Mouse (Mus musculus): ENCODE results near the gene Adipor2.
"Not testable (repeated sequence)": the region's sequence is repeated elsewhere in the genome, so short reads cannot be mapped to it uniquely, and the experiment has no call there.

Gene Adipor2

DNA sequence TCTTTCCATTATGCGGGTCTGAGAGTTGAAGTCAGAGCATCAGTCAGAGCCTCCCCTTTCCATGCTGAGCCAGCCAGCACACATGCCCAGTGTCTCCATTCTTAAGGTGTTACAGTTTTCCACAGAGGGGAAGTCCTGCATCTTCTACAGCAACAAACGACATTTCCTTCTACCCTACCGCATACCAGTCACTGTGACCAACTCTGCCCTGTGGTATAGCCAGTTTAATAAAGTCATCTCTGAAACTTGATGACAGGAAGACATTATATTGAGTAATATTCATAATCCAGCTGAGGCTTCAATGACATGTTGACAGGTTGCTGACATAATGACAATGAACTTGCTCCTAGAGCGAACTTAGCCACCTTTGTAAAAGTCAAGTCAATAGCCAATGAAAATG, 26.8 kb downstream of the Adipor2 start:
- no peak for DNase-seq (ENCODE audit: low read depth, low spot score)

DNA sequence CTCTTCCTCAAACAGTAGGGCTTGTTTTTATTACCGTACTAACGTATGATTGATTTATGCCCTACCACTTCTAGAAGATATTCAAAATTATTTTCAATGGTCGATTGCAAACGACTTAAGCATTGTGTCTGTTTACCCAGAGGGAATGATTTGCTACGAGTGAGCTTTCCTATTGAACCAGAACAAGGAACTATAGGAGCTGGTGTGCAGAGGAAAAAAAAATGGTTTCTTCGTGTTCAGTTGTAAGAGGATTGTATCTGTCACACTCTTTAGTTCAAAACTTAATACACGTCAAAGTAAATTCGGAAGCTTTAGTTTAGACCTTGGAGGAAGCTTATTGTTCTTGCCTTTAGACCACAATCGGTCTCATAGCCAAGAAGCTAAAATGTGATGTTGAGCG, 28.4 kb downstream of the Adipor2 start:
- no peak for DNase-seq (ENCODE audit: low read depth, low spot score)

DNA sequence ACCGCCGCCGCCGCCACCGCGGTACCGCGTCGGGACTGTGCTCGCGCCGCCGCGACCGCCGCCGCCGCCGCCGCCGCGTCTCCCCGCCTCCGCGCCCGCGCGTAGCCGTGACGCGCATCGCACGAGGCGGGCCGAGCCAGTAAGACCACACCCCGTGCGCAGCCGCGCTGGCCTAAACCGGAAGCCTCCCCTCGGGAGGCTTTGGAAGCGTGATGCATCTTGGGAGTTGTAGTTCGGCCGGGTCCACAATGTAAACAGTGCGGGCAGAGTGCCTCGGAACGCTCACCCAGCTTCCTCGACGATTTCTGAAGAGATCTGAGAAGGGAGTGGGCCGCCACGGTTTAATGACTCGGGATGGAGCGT, 28.9 kb downstream of the Adipor2 start:
- peak; percentile 98 for DNase-seq (ENCODE audit: low read depth, low spot score)

DNA sequence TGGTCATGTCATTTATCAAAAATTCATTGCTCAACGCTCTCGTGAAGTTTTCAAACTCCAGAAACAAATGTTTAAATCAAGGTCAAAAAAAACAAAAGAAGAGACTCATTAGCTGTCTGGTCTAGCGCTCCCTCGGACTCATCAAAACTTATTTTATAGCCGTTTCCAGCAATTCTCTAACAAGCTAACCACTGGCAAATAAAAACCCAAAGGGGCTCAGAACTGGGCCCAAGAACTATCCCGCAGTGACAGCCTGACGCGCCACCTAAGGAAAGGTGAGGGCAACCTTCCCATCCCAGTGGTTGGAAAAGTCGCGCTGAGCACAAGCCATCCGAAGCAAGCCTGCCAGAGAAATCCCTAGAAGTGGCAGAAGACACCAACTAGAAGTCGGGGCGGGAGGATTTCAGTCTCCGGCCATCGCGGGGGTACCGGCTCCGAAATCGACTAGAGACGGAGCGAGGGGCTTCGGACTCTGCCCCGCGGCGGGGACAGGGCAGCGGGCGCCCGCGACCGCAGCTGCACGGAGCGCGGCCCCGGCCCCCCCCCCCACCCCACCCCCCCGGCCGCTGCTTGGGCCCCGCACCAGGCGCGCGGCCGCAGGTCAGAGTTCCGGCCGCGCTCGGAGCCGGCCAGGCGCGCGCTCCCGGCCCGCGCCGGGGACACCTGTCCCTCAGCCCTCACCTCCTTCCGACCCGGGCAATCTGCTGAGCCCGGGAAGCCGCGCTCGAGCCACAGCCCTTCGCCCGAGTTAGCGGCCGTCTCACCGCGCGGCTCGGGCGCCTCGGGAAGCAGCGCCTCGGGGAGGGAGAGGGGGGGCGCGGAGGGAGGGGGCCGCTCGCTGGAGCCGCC, 29.5 kb downstream of the Adipor2 start:
- peak; percentile 55 for DNase-seq (ENCODE audit: low read depth, low spot score)

DNA sequence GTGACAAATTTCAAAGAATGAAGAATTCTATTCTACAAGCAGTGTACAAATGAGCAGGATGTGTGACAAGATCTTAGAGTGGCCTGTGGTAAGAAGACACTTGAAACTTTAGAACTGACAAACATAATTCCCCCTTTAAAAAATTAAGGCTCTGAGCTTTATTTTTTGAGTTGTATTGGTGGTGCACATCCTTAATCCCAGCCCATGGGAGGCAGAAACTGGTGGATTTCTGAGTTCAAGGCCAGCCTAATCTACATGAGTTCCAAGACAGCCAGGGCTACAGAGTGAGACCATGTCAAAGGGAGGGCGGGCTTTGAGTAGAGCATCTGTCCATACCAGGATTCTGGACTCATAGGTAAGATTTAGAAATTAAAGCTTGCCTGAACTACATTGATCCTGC, 30.7 kb downstream of the Adipor2 start:
- no peak for DNase-seq (ENCODE audit: low read depth, low spot score)

DNA sequence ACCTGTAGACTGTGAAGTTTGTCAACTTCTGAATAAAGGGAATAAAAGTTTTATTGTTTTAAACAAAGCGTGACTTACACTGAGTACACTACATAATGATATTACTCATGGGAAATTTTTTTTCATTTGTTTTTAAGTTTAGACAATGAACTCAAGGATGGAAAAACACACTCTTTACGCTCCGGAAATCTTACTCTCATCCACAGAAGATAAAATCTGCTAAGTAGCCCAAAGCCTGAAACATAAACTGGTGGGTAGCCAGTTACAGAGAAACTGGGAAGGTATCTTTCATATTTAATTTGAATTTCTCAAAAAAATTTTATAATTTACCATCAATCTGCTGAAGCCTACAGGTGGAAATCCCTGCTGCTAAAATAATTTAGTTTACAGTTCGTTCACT, 31.1 kb downstream of the Adipor2 start:
- no peak for DNase-seq (ENCODE audit: low read depth, low spot score)

DNA sequence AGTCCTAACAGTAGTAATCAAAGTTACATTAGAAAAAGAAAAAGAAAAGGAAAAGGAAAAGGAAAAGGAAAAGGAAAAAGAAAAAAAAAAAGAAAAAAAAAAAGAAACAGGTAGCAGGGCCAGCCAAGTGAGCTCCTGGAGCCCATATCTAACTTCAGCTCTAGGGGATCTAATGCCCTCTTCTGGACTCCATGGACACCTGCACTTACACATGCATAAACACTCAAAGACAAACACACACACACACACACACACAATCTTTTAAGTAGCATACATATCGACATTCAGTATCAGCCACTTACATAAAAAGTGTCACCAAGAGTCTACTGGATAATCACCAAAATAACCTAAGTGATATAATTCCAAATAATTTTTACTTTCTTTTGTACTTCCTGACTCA, 31.8 kb downstream of the Adipor2 start:
- DNase-seq (ENCODE audit: low read depth, low spot score), result no peak

DNA sequence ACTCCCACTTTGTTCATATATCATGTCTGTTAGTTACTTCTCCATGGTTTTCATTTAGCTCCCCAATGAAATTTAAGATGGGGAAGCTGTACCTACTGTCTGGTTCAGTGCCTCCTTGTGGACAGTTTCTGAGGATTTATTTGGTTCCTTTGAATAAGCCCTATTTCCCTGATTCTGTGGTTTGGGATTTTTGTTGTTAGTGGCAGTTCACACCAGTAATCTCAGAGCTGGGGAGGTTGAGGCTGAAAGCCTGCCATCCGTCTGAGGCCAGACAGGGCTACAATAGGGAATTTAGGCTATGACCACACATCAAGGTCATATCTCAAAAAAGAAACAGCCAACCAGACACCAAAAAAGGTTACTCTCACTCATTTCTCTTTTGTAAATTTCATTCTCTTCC, 38.9 kb downstream of the Adipor2 start:
- DNase-seq (ENCODE audit: low read depth, low spot score), result no peak

DNA sequence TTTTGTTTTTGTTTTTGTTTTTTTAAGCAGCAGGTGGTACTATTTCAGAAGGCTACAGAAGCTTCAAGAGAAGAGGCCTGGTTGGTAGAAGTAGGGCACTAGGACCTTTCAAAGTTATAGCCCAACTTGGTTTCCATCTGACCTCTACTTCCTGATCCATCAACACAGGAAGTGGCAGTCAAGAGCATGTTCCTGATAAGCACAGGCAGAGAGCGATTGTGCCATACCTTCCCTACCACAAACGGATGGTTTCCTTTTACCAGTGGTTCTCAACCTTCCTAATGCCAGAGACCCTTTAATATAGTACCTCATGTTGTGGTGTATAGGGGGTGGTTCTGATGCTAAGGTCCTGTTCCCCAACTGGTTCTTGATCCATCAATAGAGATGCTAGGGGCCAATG, 39.9 kb downstream of the Adipor2 start:
- DNase-seq (ENCODE audit: low read depth, low spot score), result no peak

DNA sequence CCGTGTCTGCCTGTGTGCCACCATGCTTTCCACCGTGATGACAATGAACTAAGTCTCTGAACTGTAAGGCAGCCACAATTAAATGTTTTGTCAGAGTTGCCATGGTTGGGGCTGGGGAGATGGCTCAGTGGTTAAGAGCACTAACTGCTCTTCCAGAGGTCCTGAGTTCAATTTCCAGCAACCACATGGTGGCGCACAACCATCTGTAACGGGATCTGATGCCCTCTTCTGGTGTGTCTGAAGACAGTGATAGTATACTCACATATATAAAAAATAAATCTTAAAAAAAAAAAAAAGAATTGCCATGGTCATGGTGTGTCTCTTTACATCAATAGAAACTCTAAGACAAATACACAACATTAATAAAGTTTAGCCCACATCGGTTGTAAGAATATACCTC, 42.5 kb downstream of the Adipor2 start:
- no peak for DNase-seq (ENCODE audit: low read depth, low spot score)

DNA sequence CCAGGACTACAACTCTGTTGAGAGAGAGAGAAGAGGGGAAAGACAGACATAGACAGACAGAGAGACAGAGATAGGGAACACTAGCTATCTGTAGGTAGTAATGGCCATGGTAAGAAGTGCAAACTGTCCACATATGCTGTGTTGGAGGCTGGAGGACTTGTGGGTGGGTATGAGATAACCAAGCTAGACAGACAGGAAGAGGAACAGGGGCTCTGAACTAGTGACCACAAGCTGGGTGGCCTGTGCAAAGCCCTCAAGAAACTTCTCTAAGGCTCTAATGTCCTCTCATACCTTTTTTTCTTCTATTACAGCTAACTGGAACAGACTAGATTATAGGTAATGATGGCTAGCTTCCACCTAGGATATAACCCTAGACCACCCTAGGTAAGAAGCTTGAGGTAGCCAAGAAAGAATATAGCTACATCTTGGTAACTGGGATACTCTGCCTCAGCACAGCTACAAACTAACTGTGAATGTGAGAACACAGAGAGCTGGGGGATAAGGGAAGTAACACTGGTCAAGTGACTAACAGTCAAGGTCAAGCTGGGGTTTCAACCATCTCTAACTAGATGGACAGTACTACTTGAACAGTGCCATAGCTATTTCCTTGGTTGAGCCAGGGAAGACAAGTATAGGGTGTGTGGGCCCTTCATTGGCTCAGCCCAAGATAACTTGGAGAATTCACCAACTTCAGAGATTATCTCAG, 44.4 kb downstream of the Adipor2 start:
- no peak for DNase-seq (ENCODE audit: low read depth, low spot score)

DNA sequence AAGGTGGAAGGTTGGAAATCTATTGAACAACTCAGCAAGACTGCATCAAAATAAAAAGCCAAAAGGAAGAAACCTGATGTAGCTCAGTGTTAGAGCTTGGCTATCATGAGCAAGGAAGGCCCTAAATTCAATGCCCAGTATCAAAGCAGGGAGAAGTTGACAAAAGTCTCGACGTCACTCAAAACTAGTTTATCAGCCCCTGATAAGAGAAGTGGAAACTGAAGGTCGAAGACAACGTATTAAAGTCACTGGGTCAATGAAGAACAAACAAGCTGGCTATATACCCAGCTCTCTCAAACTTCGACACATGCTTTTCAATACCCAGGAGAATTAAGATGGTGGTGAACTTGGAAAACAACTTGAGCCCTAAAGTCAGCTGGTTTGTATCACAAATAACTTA, 45.3 kb downstream of the Adipor2 start:
- DNase-seq (ENCODE audit: low read depth, low spot score), result no peak

DNA sequence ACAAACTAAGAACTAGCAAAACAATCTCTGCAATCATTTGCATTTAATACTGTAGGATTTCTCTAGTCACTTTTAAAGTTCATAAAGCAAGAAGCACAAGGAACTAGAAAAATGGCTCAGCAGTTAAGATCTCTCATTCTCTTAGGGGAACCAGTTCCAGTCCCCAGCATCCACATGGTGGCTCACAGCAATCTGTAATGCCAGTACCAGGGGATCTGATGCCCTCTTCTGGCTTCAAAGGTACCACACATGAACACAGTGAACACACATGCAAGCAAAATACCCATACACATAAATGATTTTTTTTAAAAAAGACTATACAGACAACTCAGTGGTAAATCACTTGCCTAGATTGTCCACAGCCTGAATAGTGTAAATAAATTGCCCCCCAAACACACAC, 45.9 kb downstream of the Adipor2 start:
- DNase-seq (ENCODE audit: low read depth, low spot score), result no peak

DNA sequence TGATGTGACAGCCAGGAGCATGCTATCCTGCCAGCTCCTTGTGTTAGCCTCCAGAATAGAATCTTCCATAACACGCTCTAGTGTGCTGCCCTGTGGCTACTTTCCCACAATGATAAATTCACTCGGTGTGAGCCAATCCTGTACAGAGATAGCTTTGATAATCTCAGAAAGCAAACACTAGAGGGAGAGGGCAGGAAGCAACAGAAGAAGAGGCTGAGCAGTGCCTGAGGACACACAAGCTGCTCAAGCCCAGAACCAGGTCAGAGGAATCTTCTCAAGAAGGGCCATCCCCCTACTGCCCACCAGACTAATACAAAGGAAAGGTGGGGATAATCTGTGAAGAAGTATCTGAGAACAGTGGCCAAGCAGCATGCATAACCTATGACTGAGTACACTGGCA, 50.1 kb downstream of the Adipor2 start:
- DNase-seq (ENCODE audit: low read depth, low spot score), result no peak

DNA sequence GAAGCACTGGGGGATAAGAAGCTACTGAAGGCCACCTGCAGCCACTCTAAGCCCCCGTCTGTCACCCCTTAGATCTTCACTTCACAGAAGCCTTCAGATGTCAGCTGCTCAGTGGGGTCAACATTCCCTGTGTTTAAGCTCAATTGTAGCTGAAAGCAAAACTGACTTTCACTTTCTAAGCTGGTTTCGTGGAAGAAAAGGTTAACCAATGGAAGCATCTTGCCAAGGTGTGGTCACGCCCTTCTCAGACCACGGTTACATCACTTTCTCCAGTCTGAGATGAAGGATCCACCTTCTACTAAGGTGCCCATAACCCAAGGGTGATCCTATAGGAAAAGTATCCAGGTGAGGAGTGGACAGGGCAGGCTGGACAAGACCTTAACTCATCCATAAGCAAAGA, 50.7 kb downstream of the Adipor2 start:
- DNase-seq (ENCODE audit: low read depth, low spot score), result not testable (repeated sequence)

DNA sequence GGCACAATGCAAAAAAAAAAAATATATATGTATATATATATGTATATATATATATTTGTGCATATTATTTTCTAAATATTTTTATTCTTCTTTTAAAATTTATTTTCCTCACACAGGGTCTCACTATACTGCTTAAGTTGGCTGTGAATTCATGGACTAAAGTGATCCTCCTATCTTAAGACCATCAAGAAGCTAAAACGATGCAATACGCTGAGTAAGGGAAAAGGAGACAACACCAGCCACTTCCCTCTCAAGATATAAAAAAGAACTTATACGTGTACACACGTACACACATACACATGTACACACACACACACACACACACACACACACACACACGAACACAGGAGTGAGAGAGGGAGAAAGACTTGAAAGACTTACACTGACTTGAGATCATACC, 53.9 kb downstream of the Adipor2 start:
- no peak for DNase-seq (ENCODE audit: low read depth, low spot score)

DNA sequence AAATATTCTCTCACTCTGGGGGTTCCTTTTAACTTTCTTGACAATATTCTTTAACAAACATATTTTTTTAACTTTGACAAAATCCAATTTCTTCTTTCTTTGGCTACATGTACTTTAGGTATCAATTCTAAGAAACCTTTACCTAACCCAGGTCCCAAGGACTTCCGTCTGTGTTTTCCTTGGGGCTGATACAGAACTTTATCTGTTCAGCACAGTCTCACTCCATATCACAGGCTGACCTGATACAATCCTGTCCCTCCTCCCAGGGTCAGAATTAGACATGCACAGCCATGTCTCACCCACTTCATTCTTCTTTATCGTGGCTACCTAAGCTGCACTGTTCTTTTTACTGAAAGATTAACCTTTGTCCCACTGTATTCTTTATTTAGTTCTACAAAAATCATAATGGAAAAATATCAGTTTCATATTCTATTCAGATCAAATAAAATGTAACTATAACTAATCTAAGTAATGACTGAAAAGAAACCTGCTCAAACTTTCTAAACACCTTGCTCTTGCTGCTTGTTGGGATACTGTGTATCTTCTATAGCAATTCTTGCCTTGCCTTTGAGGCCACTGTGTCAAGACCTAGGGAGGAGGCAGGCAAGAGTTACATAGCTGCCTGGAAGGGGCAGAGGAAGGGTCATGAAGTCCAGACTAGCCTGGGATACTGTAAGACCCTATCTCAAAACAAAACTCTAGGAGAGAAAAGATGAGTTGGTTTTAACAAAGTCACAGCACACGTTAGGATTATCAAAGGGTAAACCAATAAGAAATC, 56.4 kb downstream of the Adipor2 start:
- no peak for DNase-seq (ENCODE audit: low read depth, low spot score)

DNA sequence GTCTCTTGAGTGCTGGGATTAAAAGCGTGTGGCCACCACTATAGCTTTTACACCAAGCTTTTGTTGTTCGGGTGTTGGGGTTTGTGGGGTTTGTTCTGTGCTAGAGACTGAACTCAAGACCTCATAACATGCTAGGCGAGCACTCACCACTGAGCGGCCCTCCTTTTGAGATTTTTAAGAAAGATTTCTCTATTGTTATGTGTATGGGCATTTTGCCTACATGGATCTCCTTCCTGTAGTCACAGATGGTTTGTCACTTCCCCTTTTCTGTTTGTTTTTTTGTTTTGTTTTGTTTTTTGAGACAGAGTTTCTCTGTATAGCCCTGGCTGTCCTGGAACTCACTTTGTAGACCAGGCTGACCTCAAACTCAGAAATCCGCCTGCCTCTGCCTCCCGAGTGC, 57.3 kb downstream of the Adipor2 start:
- not testable (repeated sequence) for DNase-seq (ENCODE audit: low read depth, low spot score)

DNA sequence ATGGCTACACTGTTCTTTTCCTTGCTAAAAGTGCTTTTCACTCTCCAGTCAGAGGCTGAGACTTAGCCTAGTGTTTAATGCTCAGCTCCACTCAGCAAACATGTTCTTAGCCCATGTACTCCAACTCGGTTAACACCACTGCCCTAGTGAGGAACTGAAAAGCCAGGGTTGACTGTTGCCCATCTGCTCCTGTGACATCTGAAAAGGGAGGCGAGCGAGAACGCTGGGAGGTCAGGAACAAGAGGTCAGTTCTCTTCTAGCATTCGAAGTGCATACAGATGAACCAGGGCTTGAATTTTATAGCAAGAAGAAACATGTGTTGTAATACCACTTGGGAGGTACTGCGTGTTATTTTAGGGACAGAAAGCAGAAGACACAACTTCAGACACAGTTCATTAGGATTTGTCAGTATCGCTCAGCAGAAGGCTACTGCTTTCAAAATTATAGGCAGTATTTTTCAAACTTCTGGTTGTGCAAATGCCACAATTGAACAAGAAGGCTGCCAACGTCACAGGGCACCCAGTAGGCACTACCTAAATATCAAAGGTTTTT, 59.4 kb downstream of the Adipor2 start:
- DNase-seq (ENCODE audit: low read depth, low spot score), result no peak

DNA sequence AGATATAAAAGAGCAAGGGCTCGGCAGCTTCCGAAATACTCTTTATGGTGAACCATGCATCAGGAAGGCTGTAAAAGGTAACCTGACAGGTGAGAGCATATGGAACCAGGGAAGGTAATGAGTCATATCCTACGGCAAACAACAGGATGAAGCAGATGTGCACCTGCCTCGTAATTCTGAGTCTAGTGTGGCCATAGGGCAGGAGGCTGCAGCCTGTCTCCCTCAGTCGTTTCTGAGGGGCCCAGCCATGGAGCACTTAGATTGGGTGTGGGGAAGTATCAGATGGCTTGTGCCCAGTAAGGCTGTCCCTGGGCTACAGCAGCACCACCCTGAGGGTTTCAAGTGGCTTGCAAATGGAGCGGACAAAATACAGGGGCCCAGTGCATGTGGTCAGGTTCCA, 65.0 kb downstream of the Adipor2 start:
- no peak for DNase-seq (ENCODE audit: low read depth, low spot score)

DNA sequence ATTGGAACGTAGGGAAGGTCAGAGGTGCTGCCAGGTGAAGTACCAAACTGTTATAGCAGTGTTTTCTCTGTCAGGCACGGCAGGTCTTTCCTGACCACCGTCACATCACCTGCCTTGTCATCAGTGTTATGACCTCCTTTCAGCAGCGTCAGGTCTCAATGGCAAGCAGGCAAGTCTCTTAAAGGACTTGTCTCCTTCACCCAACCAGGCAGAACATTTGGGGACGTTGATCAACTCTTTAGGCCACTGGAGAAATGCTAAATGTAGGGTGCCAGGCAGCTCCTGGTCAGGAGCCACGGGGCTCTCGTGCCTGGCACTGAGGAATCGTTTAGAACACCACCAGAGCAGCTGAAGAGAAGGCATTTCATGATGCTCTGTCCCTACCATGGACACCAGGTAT, 65.8 kb downstream of the Adipor2 start:
- no peak for DNase-seq (ENCODE audit: low read depth, low spot score)

DNA sequence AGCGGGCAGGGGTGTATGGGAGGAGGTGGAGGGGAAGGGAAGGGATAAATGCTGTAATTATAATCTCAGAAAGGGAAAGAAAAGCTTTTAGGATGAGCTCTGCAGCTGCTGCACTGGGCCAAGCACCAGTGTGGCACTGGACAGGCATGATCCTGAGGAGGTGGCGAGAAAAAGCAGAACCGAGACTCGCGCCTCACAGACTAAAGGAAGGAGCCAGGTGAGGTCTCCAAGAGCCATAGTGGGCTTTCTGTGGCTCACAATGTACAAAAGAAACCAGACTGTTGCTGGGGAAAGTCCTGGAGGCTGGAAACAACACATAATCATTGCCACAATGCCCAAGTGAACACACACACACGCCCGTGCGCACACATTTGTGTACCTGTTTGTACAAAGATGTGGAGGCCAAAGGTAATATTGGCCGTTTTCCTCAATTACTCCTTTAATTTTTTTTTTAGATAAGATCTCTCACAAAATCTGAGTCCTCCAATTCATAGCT, 66.8 kb downstream of the Adipor2 start:
- no peak for DNase-seq (ENCODE audit: low read depth, low spot score)

All from 3T3-L1 (cell line).